Mouse (Mus musculus) CD4-positive, CD25-positive, alpha-beta regulatory T cell, adult 4 months (primary cell): ENCODE data around the gene Casp3. TPM values are rescaled to one million over a fixed set of nuclear protein-coding genes. Genes with fewer than 3 reads are reported as not detected.

ENCODE experiments used
- ATAC-seq: one replicate; pipeline ENCODE4 v1.8.0; 2017
- polyA plus RNA-seq, 2 experiments: library from polyadenylated mRNA; unstranded; fragments of 100-300 nt; shearing (Covaris generic); gene quantifications; one replicate each; pipeline ENCODE4 v1.2.1; 2017

The Casp3 gene
- polyA plus RNA-seq, 2 experiments from 2014 or later, result 50.3 to 69.1 TPM

- ATAC-seq, result peak; percentile 99
These were observed 69.7 kb downstream of the Casp3 start for GRCm38 (mm10) chr8:46686664-46687336.

Other genes with a start within 250 kb of the Casp3 start
- gene Acsl1, start 146.3 kb upstream of the Casp3 start, polyA plus RNA-seq, result 10 to 100 TPM; 10.3 to 13.8 TPM
- 1 to 10 TPM; 6.1 to 8.2 TPM for gene Cenpu, start 65.3 kb upstream of the Casp3 start, polyA plus RNA-seq
- gene Primpol, start 79 bp upstream of the Casp3 start, polyA plus RNA-seq, result 10 to 100 TPM; 38.8 to 42.9 TPM
- 100 to 1,000 TPM; 244 to 267 TPM for gene Irf2, start 122.4 kb downstream of the Casp3 start, polyA plus RNA-seq